Mouse (Mus musculus) layer of hippocampus, postnatal 14 days (tissue): Measurements from ENCODE around the gene Olfr16. TPM values are rescaled to one million over a fixed set of nuclear protein-coding genes. Genes with fewer than 3 reads are reported as not detected.

Source experiments
- DNase-seq, 2 experiments: peaks; one replicate each; pipeline ENCODE4 v3.0.0; 2021 to 2022; ENCODE audit warnings: low spot score in 2 of 2, mixed read lengths in 1 of 2
- long read RNA-seq, 2 experiments: library from polyadenylated mRNA; stranded (forward); transcript quantifications; one replicate each; pipeline ENCODE4 v2.0.0; 2021
- total RNA-seq, 2 experiments: library from RNA; stranded (reverse); gene quantifications; 2 replicates each; pipeline ENCODE4 v1.2.3; 2021

The Olfr16 gene
- total RNA-seq, result not detected
- long read RNA-seq, experiment 1, result 0 reads
- long read RNA-seq, experiment 2, result 0 reads

DNA sequence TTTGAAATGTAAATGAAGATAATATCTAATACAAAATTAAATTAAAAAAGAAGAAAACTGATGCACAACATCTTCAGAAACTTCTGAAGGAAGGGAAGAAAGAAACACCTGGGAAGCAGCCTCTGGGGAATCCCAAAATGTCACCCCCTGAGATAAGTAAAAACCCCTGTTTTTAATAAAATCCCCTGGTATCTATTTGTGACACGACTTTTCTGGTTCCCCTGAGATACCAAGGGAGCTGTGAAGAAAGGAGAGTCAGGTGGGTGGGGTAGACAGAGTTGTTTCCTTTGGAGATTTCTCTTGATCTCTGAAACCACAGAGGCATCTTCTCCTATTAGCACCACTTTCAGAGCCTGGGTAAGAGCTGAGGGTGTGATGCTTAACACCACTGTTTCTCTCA is at the start of gene Olfr16:
TSS of gene Olfr16 (plus strand) at position 250 of the 400 bp plus-strand sequence.
- no peak for DNase-seq

GRCm38 (mm10) chr1:172903313-172903712 is 46.9 kb upstream of the Olfr16 start:
- no peak for DNase-seq

DNA sequence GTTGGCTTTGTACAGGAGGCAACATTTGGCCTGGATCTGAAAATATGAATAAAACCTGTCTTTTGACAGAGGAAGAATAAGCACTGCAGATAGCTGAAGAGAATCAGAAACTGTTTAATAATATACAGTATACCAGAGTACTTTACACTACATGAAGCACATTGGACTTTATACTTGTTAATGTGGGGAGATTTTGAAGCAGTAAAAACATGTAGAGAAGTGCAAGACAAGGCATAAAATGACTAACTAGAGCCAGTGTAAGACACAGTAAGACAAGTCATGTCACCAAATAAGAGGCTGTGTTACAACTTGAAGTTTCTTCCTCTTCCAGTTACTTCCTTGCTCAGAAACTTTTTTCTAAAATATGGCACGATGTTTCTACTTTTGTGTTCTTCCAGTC is 33.1 kb upstream of the Olfr16 start:
- no peak for DNase-seq

DNA sequence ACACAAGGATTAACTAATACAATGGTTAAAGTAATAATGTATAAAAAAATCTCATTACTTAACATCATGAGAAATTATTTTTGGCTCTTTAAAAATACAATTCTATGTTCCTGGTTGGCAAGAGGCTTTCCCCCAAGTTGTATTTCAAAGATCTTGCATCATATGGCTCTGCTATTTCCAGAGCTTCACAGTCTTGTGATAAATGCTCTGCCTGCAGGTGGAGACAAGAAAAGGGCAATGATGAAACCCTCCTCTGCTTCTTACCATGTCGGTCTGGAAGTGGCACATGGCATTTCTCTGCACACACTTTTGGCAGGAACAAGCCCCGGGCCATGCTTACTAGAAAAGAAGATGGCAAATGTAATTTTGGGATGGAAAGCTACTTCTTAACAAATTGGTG is 31.8 kb upstream of the Olfr16 start:
- DNase-seq, result no peak

GRCm38 (mm10) chr1:172932197-172932596 is 18.0 kb upstream of the Olfr16 start:
- no peak for DNase-seq

GRCm38 (mm10) chr1:172951171-172951720 is 1.0 kb downstream of the Olfr16 start:
- no peak for DNase-seq

DNA sequence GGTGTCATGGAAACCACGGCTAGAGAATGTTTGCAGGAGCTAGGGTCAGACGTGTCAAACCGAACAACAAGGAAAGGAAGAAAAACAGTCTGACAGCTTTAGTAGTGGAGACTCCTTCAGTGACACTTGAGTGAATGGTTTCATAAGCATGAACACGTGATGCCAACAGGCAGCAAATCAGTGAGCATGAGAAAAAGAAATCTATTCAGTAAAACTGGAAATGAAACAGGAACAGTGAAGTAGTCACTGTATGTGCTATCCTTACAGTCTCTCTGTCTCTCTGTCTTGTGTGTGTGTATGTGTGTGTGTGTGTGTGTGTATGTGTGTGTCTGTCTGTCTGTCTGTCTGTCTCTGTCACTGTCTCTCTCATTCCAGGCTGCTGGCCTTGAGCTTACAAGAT is 5.2 kb downstream of the Olfr16 start:
- no peak for DNase-seq

DNA sequence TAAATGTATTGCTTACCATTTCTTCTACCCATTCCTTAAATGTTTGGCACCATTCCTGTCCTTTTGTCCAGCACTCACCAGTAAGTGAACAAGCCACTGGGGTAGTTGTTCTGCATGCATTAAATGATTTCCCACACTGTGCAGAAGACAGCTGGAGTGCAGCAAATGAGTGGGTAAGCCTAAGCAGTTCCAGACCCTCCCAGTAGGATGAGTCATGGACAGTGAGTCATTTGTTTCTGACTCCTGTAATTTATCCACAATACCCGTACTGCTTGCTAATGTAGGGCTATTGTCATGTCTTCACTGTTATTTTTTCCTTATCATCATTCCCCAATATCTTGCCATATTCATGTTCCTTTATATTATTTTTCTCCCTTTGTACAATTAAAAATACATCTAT is 10.2 kb downstream of the Olfr16 start:
- no peak for DNase-seq

- DNase-seq, result no peak
Measured at GRCm38 (mm10) chr1:172989794-172990634, 39.8 kb downstream of the Olfr16 start.

DNA sequence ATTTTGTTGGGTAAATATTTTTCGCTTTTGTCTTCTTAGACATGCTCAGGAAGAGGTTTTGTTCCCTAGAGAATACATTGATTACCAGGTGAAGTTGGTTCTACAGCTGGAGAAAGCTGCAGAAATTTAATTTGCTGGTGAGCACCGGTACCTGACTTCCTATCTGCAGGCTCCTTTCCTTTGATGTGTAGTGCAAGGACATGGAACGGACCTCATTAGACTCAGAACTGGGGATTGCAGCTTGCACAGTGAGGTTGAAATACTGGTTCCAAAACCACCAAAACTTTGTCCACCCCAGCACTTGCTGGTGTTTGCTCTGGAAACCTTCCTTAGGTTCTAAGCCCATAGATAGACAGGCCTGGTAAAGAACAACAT is 40.4 kb downstream of the Olfr16 start:
- no peak for DNase-seq

Other genes with a start within 250 kb of the Olfr16 start
- not detected for gene Apcs, start 55.4 kb upstream of the Olfr16 start, total RNA-seq
- not detected for gene Olfr1408, start 187.0 kb downstream of the Olfr16 start, total RNA-seq
- gene Olfr1406, start 240.2 kb downstream of the Olfr16 start, total RNA-seq, result not detected
- gene Olfr218, start 247.4 kb downstream of the Olfr16 start, total RNA-seq, result not detected